Mouse (Mus musculus): Measurements from ENCODE around the gene Cflar.

- TF ChIP-seq CTCF (IDR thresholded peaks at IDR 0.05; ENCODE audit: low read depth), result peak; percentile 74
- TF ChIP-seq EP300 (optimal IDR thresholded peaks at IDR 0.05), result no peak
Observed at GRCm38 (mm10) chr1:58770111-58770720, 58.9 kb downstream of the Cflar start.
